Mouse (Mus musculus): ENCODE results near the gene Rab4a. TPM values are rescaled to one million over a fixed set of nuclear protein-coding genes. Genes with fewer than 3 reads are reported as not detected.

The Rab4a gene
- polyA plus RNA-seq, 1 experiment from 2014 or later: 68.9 TPM

GRCm38 (mm10) chr8:123845991-123846390, 40.2 kb downstream of the Rab4a start:
- no peak overlapping the region for H3K27ac ChIP-seq
- 89% methylated on average over 10 of the region's 10 CpGs for WGBS
- H3K36me3 ChIP-seq: no peaks in the 10 kb centered on the region

DNA sequence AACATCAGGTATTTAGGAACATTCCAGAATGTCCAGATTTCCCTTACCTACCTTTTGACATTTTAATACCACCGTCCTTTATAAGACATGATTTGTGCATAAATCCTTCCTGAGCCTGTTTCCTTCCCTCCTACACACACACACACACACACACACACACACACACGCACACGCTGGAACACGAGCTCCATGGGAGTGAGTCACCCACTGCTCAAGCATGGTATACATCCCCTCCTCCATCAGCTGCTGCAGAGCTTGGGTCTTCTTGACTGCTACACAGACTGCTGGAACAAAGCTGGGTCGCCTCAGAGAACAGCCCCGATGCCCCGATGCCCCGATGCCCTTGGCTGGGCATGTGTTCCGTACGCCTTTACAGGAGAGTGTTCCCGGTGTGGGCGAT, 40.7 kb downstream of the Rab4a start:
- H3K27me3 ChIP-seq (ENCODE audit: insufficient read depth, poor library complexity, severe bottlenecking): no peaks in the 10 kb centered on the region
- no peak overlapping the region for H3K4me3 ChIP-seq
- H3K4me1 ChIP-seq: peaks cover 3% of the 10 kb centered on the region
- 89% methylated on average over 12 of the region's 12 CpGs for WGBS
- no peaks in the 10 kb centered on the region for H3K36me3 ChIP-seq
- no peaks in the 10 kb centered on the region for H3K9me3 ChIP-seq
- H3K27ac ChIP-seq: no peak overlapping the region
- no peak for DNase-seq (ENCODE audit: low spot score)

More at GRCm38 (mm10) chr8:123845991-123846390, 40.2 kb downstream of the Rab4a start:
- Histone ChIP-seq H3K9me3 (no peaks in the 10 kb centered on the region), H3K4me3 (no peak overlapping the region), H3K27me3 (ENCODE audit: insufficient read depth, poor library complexity, severe bottlenecking) (no peaks in the 10 kb centered on the region), H3K4me1 (peaks cover 3% of the 10 kb centered on the region)
- DNase-seq (ENCODE audit: low spot score): no peak

- Histone ChIP-seq H3K4me1 (peaks cover 3% of the 10 kb centered on the region), H3K27ac (no peak overlapping the region), H3K27me3 (ENCODE audit: insufficient read depth, poor library complexity, severe bottlenecking) (no peaks in the 10 kb centered on the region), H3K36me3 (no peaks in the 10 kb centered on the region), H3K9me3 (no peaks in the 10 kb centered on the region), H3K4me3 (no peak overlapping the region)
- 63% methylated on average over 3 of the region's 3 CpGs for WGBS
- DNase-seq (ENCODE audit: low spot score): no peak
Measured at GRCm38 (mm10) chr8:123847546-123847945, 41.8 kb downstream of the Rab4a start.

DNA sequence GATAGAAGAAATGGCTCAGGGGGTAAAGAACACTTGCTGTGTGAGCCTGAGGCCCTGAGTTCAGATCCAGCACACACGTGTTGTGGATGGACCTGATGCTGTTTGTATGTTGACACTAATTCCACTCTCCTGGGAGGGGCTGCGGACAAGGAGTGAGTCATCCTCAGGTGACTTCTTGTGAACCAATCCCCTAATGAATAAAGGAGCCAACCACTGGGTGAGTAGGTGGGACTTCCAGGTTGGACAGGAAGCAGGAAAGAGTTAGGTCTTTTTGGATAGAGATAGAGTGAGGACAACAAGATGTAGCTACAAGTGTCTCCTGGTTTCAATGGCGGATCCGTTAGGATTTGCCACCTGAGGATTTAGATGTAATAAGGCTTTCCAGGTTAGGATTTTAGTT, 43.6 kb downstream of the Rab4a start:
- Histone ChIP-seq H3K27me3 (ENCODE audit: insufficient read depth, poor library complexity, severe bottlenecking) (no peaks in the 10 kb centered on the region), H3K9me3 (no peaks in the 10 kb centered on the region), H3K36me3 (no peaks in the 10 kb centered on the region), H3K27ac (no peak overlapping the region), H3K4me3 (no peak overlapping the region), H3K4me1 (peaks cover 3% of the 10 kb centered on the region)
- WGBS: 81% methylated on average over 4 of the region's 4 CpGs
- DNase-seq (ENCODE audit: low spot score): no peak

DNA sequence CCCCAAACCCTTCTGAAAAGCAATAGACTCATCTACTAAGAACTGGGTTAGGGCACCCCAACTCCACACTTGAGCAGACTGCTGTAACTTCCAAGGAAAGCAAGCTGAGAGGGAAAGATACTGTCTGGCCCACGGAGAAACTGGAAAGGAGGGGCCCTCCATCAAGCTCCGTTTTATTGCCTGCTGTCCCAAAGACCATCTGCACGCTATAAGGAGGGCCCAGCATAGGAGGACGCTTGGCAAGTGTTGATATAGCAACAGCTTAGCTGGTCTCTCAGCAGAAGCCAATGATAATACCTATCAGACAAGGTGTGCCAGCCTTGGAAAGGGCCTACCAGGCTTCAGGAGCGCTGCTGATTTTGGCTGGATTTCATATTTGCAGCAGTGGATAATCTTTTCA, 45.8 kb downstream of the Rab4a start:
- no peaks in the 10 kb centered on the region for H3K9me3 ChIP-seq
- no peaks in the 10 kb centered on the region for H3K27me3 ChIP-seq (ENCODE audit: insufficient read depth, poor library complexity, severe bottlenecking)
- no peaks in the 10 kb centered on the region for H3K36me3 ChIP-seq
- no peak overlapping the region for H3K4me3 ChIP-seq
- no peak for DNase-seq (ENCODE audit: low spot score)
- H3K27ac ChIP-seq: no peak overlapping the region
- H3K4me1 ChIP-seq: peaks cover 3% of the 10 kb centered on the region
- WGBS: 71% methylated on average over 5 of the region's 5 CpGs

GRCm38 (mm10) chr8:123854252-123854651, 48.5 kb downstream of the Rab4a start:
- H3K9me3 ChIP-seq: no peaks in the 10 kb centered on the region
- H3K27ac ChIP-seq: no peak overlapping the region
- no peak overlapping the region for H3K4me3 ChIP-seq
- no peak for DNase-seq (ENCODE audit: low spot score)
- H3K27me3 ChIP-seq (ENCODE audit: insufficient read depth, poor library complexity, severe bottlenecking): no peaks in the 10 kb centered on the region
- 67% methylated on average over 1 of the region's 1 CpGs for WGBS
- H3K36me3 ChIP-seq: no peaks in the 10 kb centered on the region
- peaks cover 9% of the 10 kb centered on the region; the same call in 1 of the 2 replicates for H3K4me1 ChIP-seq

DNA sequence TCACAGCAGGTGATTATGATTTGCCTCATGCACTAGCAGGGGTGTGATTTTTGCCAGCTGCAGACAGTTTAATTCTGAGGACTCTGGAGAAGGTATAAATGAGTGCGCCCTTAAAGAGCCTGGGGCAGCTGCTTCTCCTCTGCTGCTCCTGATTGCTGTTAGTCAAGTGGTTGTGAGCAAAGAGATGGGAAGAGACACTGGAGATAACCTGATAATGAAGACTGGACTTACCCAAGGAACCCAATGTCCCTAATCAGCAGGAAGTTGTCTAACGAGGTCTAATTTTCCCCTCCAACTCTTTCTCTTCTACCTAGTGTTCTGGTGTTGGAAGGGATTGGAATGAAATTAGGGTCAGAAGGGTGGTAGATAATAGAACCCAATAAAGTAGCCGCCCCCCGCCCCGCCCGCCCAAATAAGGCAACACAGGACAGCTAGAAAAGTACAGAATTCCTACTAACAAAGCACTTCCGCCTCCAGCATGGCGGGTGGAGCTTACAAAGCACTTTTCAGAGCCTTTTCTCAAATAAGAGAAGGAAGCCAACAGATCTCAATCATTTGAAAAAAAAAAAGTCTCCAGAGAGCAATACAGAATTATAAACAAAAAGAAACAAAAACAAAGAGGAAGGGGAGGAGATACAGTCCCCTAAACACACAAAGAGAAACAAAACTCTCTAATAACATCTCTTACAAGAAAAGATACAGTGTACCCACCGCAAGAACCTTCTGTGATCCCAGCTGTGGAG, 49.1 kb downstream of the Rab4a start:
- WGBS: 88% methylated on average over 9 of the region's 9 CpGs

GRCm38 (mm10) chr8:123857361-123857760, 51.6 kb downstream of the Rab4a start:
- DNase-seq (ENCODE audit: low spot score): no peak
- Histone ChIP-seq H3K27ac (no peak overlapping the region), H3K4me3 (no peak overlapping the region), H3K27me3 (ENCODE audit: insufficient read depth, poor library complexity, severe bottlenecking) (peaks cover 20% of the 10 kb centered on the region), H3K4me1 (0 out of 2 replicates have a peak, but pooled peaks cover 6% of the 10 kb centered on the region), H3K36me3 (no peaks in the 10 kb centered on the region), H3K9me3 (no peaks in the 10 kb centered on the region)
- WGBS: 71% methylated on average over 3 of the region's 3 CpGs

More for the DNA sequence above, 49.1 kb downstream of the Rab4a start:
- Histone ChIP-seq H3K4me1 (peaks cover 7% of the 10 kb centered on the region; the same call in 1 of the 2 replicates), H3K27me3 (ENCODE audit: insufficient read depth, poor library complexity, severe bottlenecking) (no peaks in the 10 kb centered on the region), H3K36me3 (no peaks in the 10 kb centered on the region), H3K9me3 (no peaks in the 10 kb centered on the region), H3K27ac (no peak overlapping the region), H3K4me3 (no peak overlapping the region)
- DNase-seq (ENCODE audit: low spot score): no peak

GRCm38 (mm10) chr8:123858574-123858940, 52.8 kb downstream of the Rab4a start:
- Histone ChIP-seq H3K27me3 (ENCODE audit: insufficient read depth, poor library complexity, severe bottlenecking) (peaks cover 27% of the 10 kb centered on the region), H3K4me1 (0 out of 2 replicates have a peak, but pooled peaks cover 6% of the 10 kb centered on the region), H3K4me3 (peak overlapping the region; percentile 91), H3K36me3 (no peaks in the 10 kb centered on the region), H3K27ac (peak overlapping the region; percentile 90), H3K9me3 (no peaks in the 10 kb centered on the region)
- DNase-seq (ENCODE audit: low spot score): peak; percentile 73
- WGBS: under 1% methylated on average over 17 of the region's 17 CpGs

DNA sequence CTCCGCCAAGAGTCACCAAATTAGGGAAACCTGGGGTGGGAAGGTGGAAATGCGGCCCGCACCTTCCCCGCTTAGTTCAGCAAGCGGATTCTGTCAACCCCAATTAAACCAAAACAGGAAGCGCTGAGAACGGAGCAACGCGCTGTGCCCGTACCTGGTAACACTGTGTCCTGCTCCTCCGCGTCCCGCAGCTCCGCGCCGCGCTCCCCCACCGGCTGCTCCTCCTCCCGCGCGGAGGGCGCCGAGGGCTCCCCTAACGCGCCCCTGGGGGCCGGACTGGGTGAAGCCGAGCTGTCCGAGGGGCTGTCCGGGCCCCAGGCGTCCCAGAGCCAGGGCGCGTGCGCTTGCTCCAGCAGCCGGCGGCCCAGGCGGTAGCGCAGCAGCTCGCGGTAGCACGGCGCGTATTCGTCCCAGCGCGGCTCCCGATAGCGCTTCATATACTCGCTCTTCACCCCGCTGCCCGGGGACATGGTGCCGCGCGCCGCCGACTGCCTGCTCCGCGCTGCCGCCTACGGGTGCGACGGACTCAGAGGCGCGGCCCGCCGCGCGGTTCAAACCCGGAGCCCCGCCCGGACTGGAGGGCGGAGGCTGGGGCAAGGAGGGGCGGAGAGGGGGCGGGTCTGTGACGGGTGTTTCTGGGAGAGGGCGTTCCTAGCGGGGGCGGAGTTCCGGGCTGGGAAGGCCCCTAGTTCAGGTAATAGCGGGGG, 53.3 kb downstream of the Rab4a start:
- Histone ChIP-seq H3K4me1 (peaks cover 10% of the 10 kb centered on the region), H3K4me3 (peak overlapping the region; percentile 91), H3K27ac (peak overlapping the region; percentile 90), H3K9me3 (no peaks in the 10 kb centered on the region), H3K36me3 (no peaks in the 10 kb centered on the region), H3K27me3 (ENCODE audit: insufficient read depth, poor library complexity, severe bottlenecking) (peaks cover 31% of the 10 kb centered on the region)
- under 1% methylated on average over 79 of the region's 79 CpGs for WGBS
- DNase-seq (ENCODE audit: low spot score): peak; percentile 96

DNA sequence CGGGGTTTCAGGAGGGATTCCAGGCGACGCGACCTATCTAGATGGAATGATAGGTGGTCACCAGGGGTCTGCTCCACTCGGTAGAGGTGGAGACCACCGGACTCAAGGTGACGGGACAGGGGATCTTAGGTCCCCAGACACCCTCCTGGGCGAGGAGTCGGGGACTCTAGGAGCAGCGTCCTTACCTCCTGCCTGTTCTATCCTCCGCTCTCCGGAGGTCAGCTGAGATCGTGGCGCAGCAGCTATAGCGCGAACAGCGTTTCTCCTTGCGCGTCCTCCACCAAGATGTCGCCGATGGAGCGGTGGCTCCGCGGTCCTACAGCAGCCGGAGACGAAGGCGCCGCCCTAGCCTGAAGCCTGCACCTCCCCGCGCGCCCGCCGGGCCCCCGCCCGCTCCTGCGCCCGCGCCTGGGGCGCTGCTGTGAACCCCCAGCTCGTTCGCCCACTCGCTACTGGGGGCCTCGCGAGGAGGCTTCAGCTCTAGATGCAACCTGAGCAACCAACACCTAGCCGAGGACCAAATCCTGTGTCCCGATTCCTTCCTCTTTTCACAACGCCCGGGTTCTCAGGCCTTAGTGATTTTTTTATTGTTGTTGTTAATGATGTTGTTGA, 54.0 kb downstream of the Rab4a start, which contains the start of gene Ccsap:
Gene Ccsap (minus strand): TSS at position 562 of the 612 bp plus-strand sequence.
- Histone ChIP-seq H3K9me3 (no peaks in the 10 kb centered on the region), H3K27me3 (ENCODE audit: insufficient read depth, poor library complexity, severe bottlenecking) (peaks cover 32% of the 10 kb centered on the region), H3K4me3 (peak within 1 kb of the TSS; percentile 91), H3K4me1 (peaks cover 13% of the 10 kb centered on the region), H3K27ac (peak within 1 kb of the TSS; percentile 90), H3K36me3 (no peaks in the 10 kb centered on the region)
- 1% methylated on average over 48 of the region's 48 CpGs for WGBS
- DNase-seq (ENCODE audit: low spot score): no peak

DNA sequence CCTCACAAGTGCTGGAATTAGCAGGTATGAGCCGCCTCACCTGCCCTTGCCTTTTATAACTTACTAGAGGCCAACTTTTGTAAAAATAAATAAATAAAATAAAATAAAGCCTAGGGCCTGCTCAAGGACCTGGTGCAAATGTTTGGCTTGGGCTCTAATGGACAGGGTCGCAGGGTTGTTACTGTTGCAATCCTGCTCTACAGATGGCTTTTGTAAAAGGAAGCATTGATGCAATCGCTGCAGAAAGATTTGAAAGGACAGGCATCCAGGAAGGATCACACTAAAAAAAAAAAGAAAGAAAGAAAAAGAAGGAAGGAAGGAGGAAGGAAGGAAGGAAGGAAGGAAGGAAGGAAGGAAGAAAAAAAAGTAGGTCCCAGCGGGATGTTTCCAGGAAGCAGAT, 54.6 kb downstream of the Rab4a start:
- H3K4me1 ChIP-seq: peaks cover 13% of the 10 kb centered on the region
- no peak overlapping the region for H3K27ac ChIP-seq
- no peaks in the 10 kb centered on the region for H3K36me3 ChIP-seq
- WGBS: 75% methylated on average over 4 of the region's 4 CpGs
- 0 out of 2 replicates have a peak overlapping the region, but pooled peaks have one; percentile 91 for H3K4me3 ChIP-seq
- no peaks in the 10 kb centered on the region for H3K9me3 ChIP-seq
- peaks cover 33% of the 10 kb centered on the region for H3K27me3 ChIP-seq (ENCODE audit: insufficient read depth, poor library complexity, severe bottlenecking)
- no peak for DNase-seq (ENCODE audit: low spot score)

DNA sequence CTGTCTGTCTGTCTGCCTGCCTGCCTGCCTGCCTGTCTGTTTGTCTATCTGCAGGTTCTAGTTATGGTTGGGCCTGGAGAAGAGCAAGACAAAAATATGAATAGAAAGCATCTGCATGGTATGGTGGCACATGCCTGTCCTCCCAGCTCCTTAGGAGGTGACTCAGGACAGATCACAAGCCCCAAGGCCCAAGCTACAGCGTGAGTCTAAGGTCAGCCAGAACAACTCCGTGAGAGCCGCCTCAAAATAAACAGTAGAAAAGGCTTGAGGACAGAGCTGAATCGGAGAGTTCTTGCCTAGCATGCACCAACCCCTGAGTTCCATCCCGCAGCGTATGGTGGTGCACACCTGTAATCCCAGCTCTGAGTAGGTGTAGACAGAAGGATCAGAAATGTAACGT, 60.0 kb downstream of the Rab4a start:
- Histone ChIP-seq H3K27ac (no peak overlapping the region), H3K36me3 (no peaks in the 10 kb centered on the region), H3K4me1 (peaks cover 7% of the 10 kb centered on the region), H3K4me3 (no peak overlapping the region), H3K27me3 (ENCODE audit: insufficient read depth, poor library complexity, severe bottlenecking) (peaks cover 32% of the 10 kb centered on the region; the same call in 1 of the 2 replicates), H3K9me3 (no peaks in the 10 kb centered on the region)
- no peak for DNase-seq (ENCODE audit: low spot score)
- WGBS: 80% methylated on average over 7 of the region's 7 CpGs
